Mouse (Mus musculus) heart, embryonic 15.5 days (tissue): Measurements from ENCODE around the gene Bcam. TPM values are rescaled to one million over a fixed set of nuclear protein-coding genes. Genes with fewer than 3 reads are reported as not detected.

Source experiments
- polyA plus RNA-seq: library from polyadenylated mRNA; unstranded; fragments of >200 nt; fragmentation: Nextera tagmentation; extraction: Ambion mirVana; gene quantifications from 2 replicates; pipeline ENCODE4 v1.2.1, GENCODE M21; 2015

Gene Bcam
- polyA plus RNA-seq, 1 experiment from 2014 or later: 358 TPM

Other genes starting within 250 kb of the Bcam start
- gene Ppp1r37, start 207.9 kb downstream of the Bcam start, polyA plus RNA-seq: 15.8 and 24.0 TPM in 2 replicates
- 0.38 and 0.42 TPM in 2 replicates for gene Zfp296, start 193.7 kb downstream of the Bcam start, polyA plus RNA-seq
- 111 and 131 TPM in 2 replicates for gene Gemin7, start 193.4 kb downstream of the Bcam start, polyA plus RNA-seq
- gene Clasrp, start 166.5 kb downstream of the Bcam start, polyA plus RNA-seq: 28.5 and 39.0 TPM in 2 replicates
- 6.1 and 10.0 TPM in 2 replicates for gene Relb, start 141.6 kb downstream of the Bcam start, polyA plus RNA-seq
- gene Clptm1, start 106.0 kb downstream of the Bcam start, polyA plus RNA-seq: 67.3 and 83.2 TPM in 2 replicates
- gene Apoc2, start 93.1 kb downstream of the Bcam start, polyA plus RNA-seq: 2.0 and 7.9 TPM in 2 replicates
- 0.25 TPM in 1 of 2 replicates, not detected in the other for gene Gm44805, start 89.6 kb downstream of the Bcam start, polyA plus RNA-seq
- gene Apoc4, start 89.5 kb downstream of the Bcam start, polyA plus RNA-seq: 0.34 and 2.5 TPM in 2 replicates
- 12.3 and 17.0 TPM in 2 replicates for gene Apoc1, start 78.4 kb downstream of the Bcam start, polyA plus RNA-seq
- 596 and 739 TPM in 2 replicates for gene Apoe, start 71.8 kb downstream of the Bcam start, polyA plus RNA-seq
- 142 and 164 TPM in 2 replicates for gene Tomm40, start 55.6 kb downstream of the Bcam start, polyA plus RNA-seq
- gene Nectin2, start 20.5 kb downstream of the Bcam start, polyA plus RNA-seq: 66.5 and 81.4 TPM in 2 replicates
- gene Cblc, start 25.8 kb upstream of the Bcam start, polyA plus RNA-seq: 0.47 and 2.5 TPM in 2 replicates
- gene Bcl3, start 51.8 kb upstream of the Bcam start, polyA plus RNA-seq: 2.0 and 4.7 TPM in 2 replicates
- gene Gm19345, start 81.0 kb upstream of the Bcam start, polyA plus RNA-seq: not detected in 2 replicates
- gene Ceacam16, start 90.3 kb upstream of the Bcam start, polyA plus RNA-seq: not detected in 2 replicates
- gene Ceacam19, start 116.9 kb upstream of the Bcam start, polyA plus RNA-seq: not detected in 2 replicates
- 15.2 and 16.1 TPM in 2 replicates for gene Pvr, start 150.1 kb upstream of the Bcam start, polyA plus RNA-seq
- 1.5 and 1.7 TPM in 2 replicates for gene Igsf23, start 179.7 kb upstream of the Bcam start, polyA plus RNA-seq
- not detected in 2 replicates for gene Ceacam20, start 194.4 kb upstream of the Bcam start, polyA plus RNA-seq
- gene Nlrp9b, start 220.4 kb upstream of the Bcam start, polyA plus RNA-seq: not detected in 2 replicates